Mouse (Mus musculus) kidney, adult 8-10 months (tissue): ENCODE results near the gene Defb9.
"Not testable (repeated sequence)": the region's sequence is repeated elsewhere in the genome, so short reads cannot be mapped to it uniquely, and the experiment has no call there.

ENCODE experiments used
- DNase-seq, 2 experiments: peaks; one replicate each; pipeline ENCODE4 v3.0.0; 2022

The Defb9 gene

GRCm38 (mm10) chr8:21885321-21885720 is at the start of gene Defb9:
Gene Defb9, minus strand, starts transcription at chr8:21885421.
- not testable (repeated sequence) for DNase-seq

- no peak for DNase-seq
Measured at GRCm38 (mm10) chr8:21932610-21933009, 47.4 kb upstream of the Defb9 start, which contains the start of gene Defb15. Gene Defb15, minus strand, starts transcription at chr8:21932710.

DNA sequence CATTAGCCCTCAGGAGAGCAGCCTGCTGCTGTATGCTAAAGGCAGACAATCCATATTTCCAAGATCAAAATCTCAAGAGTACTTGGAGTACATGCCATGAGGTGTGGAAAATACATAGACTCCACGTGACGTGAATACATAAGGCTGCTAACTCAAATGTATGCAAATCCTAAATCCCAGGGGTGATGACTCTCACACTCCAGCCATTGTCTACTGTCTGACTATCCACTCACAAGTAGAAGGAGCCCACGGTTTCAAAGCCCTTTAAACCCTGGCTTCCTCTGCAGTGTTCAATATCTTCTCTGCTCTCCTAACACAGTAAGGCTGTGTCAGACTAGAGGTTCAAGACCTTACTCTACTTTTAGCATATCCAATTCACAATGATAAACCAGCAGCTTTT is 45.5 kb upstream of the Defb9 start:
- not testable (repeated sequence) for DNase-seq

- DNase-seq, result no peak
Measured at GRCm38 (mm10) chr8:21915625-21916024, 30.4 kb upstream of the Defb9 start.

DNA sequence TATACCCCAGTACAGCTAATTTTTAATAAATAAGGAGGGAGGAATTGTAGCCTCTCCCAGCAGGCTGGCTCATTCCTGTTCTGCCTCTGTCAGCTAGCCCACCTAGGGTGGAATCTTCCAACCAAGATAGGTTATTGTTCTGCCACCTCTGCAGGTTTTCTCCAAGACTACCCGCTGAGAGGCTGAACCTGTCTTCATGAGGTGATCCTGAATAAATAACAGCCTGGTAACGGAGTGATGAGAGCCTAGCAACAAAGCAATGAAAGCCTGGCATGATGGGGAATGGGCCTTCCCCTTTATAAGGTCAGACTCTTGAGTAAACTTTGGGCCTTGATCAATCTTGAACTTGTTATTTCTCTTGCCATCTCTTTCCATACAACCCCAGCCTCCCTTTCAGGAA is 27.3 kb upstream of the Defb9 start:
- DNase-seq, result no peak

DNA sequence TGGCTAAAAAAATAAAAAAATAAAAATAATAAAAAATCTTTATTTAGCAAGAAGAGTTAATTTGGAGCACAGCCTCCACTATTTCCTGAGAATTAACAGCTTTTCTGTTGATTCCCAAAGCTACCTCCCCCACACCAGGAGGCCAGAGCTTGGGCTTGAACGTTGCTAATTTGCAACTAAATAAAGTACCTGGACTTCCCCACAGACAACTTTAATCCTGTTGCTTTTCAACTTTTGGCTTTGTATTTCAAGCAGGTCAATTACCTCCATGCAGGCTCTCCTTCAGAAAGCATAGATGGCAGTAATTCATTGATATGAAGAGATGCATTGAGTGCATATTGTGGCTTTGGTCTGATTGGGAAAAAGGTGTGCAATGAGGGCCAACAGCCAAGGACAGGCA is 26.7 kb upstream of the Defb9 start:
- DNase-seq, result no peak

DNA sequence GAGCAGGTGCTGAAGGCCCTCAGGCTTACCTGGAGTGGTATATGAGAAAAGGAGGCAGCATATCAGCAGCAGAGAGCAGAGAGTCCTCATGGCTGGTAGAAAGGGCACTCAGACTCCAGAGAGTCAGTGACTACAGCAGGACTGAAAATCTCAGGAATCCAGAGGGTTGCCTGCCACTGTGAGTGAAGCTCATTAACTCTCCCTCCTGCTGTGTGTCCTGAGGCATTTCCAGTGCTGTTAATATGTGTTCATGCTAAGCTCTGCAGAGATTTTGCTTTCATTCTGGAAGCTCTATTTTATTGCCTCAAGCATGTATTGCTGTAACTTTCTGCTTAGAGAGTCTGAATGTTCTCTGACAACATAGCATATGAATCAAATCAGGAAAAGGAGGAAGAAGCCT is 21.1 kb upstream of the Defb9 start, which contains the start of gene Defb11:
Gene Defb11, minus strand, starts transcription at position 123 of the 400 bp plus-strand sequence.
- DNase-seq, result peak; percentile 21 to 67

DNA sequence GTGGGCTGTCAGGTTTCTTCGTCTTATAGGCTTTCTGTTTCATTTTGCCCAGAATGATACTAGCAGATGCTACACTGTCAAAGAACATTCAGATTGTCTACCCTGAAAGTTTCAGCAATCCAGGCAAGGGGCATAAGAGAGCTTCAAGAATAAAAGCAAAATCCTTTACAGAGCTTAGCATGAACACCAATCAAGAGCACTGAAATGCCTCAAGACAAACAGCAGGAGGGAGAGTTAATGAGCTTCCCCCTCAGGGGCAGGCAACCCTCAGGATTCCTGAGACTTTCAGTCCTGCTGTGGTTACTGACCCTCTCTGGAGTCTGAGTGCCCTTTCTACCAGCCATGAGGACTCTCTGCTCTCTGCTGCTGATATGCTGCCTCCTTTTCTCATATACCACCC is 26.6 kb downstream of the Defb9 start, which contains the start of gene Defb10:
Gene Defb10, plus strand, starts transcription at position 316 of the 400 bp plus-strand sequence.
- not testable (repeated sequence) for DNase-seq
